Mouse (Mus musculus) thymus, postnatal 36 days (tissue): ENCODE measurements at regions not wholly inside any gene's neighbourhood (a gene's known extent, or its start where the extent isn't known, plus 50 kb on each side); places are given as distances from the start of the nearest gene placed in this dataset.

Experiments used
- DNase-seq, 2 experiments: peaks; one replicate each; pipeline ENCODE4 v3.0.0; 2022; ENCODE audit warnings: mixed read lengths in 2 of 2

- no peak for DNase-seq
Measured at GRCm38 (mm10) chr1:127009699-127010098, 179.1 kb upstream of the Nckap5 start.

DNA sequence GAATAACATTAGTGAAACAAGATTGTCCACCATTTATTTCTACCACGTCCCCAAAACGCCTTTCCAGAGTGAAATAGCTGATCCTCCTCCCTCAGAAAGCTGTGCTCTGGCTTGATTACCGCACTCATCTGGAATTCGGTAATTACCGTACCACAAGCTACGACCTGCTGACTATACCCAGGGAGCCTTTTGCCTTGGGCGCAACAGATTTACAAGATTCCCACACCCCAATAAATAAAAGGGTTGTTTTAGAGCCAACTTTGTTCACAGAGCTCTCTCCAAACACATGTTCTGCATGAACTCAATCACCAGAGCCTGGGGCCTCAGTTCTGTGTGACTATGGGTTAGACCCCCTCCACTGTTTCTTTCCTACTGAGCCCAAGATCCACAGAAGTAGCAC lies 171.1 kb upstream of the Nckap5 start:
- DNase-seq = no peak

- DNase-seq = no peak
Measured at GRCm38 (mm10) chr1:126993061-126993640, 162.6 kb upstream of the Nckap5 start.

DNA sequence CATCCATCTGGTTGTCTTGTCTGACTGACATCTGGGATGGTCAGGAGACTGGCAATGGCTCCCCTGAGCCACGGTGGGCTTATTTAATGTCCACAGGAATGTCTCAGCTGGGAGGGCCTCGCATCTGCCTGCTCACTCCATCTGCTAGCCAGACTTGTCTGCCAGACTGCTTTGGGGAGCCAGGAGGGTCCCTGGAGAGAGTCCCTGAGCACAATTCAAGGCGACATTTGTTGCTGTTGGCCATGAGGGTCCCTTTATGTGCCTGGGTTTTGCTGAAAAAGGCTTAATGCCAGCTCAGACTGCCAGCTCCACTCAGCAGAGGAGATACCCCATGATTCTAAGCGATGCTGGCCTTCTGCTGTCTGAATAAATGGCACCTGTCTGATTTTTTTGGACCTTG lies 161.8 kb upstream of the Nckap5 start:
- DNase-seq = no peak

DNA sequence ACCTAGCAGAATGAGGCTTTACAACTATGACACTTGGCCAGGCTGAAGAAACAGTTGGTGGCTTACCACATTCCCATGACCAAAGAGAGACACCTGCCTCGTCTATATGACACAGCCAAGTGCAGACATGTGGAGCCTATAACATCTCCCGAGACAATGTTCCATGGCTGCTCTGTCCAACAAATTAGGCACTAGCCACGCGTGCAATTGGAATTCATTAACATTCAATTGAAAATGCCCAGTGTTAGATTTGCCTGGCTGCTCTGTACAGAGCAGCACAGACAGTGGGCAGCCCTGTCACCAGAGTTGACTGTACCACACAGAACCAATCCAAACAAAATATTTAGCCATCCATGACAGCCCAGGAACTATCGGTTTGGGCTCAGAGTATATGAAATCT lies 152.2 kb upstream of the Nckap5 start:
- DNase-seq = no peak

GRCm38 (mm10) chr1:126980311-126980710 lies 149.7 kb upstream of the Nckap5 start:
- no peak for DNase-seq

DNA sequence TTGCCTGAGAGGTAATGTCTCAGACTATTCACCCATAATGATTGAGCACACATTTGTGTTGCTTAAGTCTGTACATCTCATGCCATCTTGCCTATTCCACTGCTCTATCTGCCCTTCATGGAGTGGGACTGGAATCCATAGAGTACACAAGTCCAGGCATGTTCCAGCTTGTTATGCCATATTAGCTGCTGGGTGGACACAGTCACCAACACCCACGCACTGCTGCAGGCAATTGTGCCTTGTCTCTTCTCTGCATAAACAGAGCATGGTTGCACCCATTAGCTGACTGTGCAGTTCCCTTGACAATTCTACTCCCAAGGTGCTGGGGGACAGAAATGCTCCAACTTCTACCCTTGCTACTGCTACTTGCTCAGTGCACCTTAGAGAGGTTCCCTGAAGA lies 143.3 kb upstream of the Nckap5 start:
- no peak for DNase-seq

GRCm38 (mm10) chr1:126971777-126972421 lies 141.3 kb upstream of the Nckap5 start:
- DNase-seq = no peak

DNA sequence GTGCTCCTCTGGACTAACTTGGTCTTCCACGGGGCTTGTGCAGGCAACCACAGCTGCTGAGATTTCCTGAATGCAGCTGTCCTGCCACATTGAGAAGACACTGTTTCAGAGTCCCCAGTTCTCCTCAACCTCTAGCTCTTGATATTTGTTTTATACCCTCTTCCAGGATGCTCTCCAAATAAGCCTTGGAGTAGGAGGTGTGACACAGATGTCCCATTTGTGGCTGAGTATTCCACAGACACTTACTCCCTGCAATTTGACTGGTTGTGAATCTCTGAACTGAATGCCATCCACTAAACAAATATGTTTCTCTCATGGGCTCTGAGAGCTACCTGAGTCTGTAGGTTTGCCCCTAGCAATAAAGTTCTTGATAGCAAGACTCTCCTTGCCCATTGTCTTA lies 140.5 kb upstream of the Nckap5 start:
- DNase-seq = no peak

- no peak for DNase-seq
Measured at GRCm38 (mm10) chr1:126966394-126966793, 135.8 kb upstream of the Nckap5 start.

DNA sequence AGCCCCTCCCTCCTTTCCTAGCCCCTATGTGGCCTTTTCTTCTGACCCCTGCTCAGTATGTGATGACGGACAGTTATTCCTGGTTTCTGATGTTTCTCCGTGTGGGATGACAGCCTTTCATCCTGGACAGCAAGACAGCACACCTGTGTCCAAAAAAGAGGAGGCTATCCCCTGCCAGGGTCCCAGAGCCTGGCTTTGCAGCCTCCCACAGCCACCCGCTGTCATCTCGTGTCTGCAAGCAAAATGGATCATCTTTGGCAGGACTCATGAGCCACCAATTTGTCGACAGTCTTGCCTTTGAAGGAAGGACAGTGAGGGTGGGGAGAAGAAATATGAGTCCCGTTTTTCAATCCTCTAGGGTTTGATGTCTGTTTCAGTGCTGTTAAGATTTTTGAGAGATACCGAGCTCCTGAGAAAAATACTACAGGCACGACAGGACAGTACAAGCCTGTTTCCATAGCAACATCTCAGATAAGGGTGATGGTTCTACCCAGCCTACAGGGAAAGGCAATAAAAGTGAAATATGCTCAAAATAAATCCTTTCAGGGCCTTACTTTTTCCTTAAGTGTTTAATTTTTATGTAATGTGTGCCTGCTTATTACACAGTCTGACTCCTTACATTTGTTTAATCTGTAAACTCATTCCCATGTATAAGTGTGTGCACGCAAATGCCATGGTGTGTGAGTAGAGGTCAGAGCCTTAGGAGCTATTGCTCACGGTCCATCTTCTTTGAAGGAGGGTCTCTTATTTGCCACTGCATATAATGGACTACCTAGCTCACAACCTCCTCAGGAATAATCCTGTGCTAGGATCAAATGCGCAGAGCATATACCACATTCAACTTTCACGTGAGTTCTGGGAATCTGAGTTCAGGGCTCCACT lies 125.5 kb upstream of the Nckap5 start:
- no peak for DNase-seq

DNA sequence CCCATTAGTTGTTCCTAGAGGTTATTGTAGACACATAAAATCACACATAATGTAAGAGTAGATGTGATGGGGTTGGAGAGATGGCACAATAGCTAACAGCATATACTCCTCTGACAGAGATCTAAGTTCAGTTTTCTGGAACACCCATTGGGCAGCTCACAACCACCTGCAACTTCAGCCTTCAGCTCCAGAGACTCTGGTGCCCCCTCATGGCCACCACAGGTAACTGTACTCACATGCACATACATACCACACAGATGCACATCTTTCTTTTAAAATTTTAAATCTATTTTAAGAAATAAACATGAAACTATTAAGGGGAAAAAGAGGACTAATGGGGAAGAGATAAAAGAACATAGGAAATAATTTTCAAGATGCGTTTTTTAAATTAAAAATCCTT lies 117.3 kb upstream of the Nckap5 start:
- DNase-seq = no peak

- no peak for DNase-seq
Measured at GRCm38 (mm10) chr1:126932658-126933057, 102.1 kb upstream of the Nckap5 start.

DNA sequence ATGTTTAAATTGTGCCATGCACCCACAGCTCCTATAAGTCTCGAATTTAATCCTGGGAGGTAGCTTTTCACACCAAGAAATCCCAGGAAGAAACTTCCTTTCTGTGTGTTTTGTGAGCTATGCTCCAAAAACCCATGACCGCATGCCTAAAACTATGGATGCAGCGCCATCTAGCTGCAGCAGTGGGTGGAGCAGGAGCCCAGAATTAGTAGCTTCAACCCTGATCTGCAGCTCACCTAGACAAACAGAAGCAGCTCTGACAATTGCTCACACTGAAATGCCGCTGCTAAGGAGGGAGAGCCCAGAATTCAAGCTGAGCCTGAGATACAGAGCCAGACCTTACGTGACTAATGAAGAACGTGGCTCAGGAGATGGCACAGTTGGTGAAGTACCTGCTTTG lies 101.2 kb upstream of the Nckap5 start:
- DNase-seq = peak; percentile 47 to 56

DNA sequence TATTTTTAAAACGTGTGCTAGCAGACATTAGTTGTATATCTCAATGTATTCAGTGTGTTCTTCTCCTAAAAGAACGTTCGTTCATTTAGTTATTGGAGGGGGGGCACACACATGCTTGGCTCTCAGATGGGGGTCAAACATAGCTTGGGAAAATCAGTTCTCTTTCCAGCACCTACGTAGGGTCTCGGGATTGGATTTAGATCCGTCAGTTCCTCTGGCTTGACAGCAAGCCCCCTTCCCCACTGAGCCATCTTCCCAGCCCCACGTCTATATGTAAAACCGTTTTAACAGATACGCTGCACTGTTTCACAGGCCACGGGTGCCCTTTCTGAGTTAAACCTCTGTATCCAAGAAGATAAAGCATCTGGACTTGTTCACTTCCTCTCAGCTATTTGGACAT lies 100.5 kb upstream of the Nckap5 start:
- DNase-seq = no peak

- no peak for DNase-seq
Measured at GRCm38 (mm10) chr1:126930611-126931010, 100.0 kb upstream of the Nckap5 start.

DNA sequence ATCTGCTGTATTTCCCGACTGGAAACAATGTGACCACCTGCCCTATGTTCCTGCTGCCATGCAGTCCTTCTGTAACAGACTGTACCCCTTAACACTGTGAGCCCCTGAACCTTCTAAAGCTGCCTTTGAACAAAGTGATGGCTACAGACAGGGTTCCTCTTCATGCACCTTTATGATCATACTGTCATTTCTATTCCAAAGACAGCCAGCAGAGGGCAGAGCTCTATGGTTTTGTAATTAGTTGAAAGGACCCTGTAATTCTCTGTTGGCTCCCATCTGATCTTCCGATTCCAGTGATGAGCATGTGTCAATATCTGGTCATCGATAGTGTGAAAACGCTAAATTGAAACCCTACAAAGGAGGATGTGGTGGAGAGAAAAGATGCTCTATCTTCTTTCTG lies 99.1 kb upstream of the Nckap5 start:
- no peak for DNase-seq

DNA sequence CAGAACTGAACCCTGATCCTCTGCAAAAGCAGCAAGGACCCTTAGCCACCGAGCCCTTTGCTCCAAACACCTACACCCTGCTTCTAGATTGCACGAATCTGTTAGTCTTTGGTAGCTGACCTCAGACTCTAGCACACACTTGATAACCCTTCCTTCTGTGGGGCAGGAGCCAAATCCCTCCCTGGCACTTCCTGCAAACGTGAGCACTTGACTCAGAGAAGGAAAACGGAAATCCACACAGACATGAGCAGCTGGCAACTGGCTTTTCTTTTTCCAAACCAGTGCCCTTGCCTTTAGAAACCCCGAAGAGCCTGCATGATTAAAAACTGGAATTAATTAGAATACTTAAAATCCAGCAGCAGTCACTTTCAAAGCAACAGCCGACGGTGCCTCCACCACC lies 97.6 kb upstream of the Nckap5 start:
- no peak for DNase-seq

DNA sequence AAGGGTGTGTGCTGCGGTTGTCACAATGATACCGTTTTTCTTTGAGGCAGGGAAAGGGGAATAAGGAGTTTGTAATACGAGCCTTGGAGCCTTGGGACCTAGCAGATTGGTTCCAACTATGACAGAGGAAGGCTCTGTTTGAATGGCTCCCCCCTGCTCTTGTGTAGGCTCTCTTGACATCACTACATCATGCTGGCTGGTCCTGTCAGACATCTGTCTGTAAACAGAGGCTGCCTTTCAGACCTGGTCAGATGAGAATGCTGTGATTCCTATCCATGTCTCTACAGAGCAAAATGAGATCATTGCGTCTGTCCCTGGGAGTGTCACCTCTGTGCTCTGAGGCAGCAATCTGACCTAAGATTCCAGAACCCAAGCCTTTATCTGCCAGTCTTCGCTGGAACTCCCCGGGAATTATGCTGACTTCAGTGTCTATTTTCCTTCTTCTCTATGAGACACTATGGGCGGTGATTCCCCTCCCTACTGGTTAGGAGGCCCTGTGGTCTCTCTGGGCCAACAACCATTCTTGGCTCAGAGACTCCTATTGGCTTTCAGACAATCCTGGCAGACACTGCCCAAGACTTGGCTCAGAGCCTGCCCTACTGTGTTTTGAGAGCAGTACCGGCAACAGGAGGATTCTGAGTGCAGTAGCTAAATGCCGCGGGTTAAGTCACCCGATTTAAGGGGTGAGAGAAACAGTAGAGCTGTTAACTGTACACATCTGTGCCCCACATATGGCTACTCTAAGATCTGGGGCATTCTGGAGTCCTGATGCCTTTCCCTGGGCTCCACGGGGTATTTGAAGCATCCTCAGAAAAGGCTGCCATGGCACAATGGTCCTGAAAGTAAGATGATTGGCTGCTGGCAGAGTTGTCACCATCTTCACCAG lies 94.8 kb upstream of the Nckap5 start:
- DNase-seq = no peak

GRCm38 (mm10) chr1:126923981-126924380 lies 93.4 kb upstream of the Nckap5 start:
- DNase-seq = no peak

GRCm38 (mm10) chr1:126922231-126922630 lies 91.6 kb upstream of the Nckap5 start:
- DNase-seq = no peak

GRCm38 (mm10) chr1:126918876-126919275 lies 88.3 kb upstream of the Nckap5 start:
- no peak for DNase-seq

GRCm38 (mm10) chr1:126917872-126918271 lies 87.3 kb upstream of the Nckap5 start:
- no peak for DNase-seq
